Mouse (Mus musculus): ENCODE data around the gene Tubb5. TPM values are rescaled to one million over a fixed set of nuclear protein-coding genes. Genes with fewer than 3 reads are reported as not detected.
A peak's percentile ranks its signal among the peaks of the same experiment; 100 is the strongest.

Gene Tubb5
- total RNA-seq, 2 experiments from 2014 or later: 417 to 433 TPM

DNA sequence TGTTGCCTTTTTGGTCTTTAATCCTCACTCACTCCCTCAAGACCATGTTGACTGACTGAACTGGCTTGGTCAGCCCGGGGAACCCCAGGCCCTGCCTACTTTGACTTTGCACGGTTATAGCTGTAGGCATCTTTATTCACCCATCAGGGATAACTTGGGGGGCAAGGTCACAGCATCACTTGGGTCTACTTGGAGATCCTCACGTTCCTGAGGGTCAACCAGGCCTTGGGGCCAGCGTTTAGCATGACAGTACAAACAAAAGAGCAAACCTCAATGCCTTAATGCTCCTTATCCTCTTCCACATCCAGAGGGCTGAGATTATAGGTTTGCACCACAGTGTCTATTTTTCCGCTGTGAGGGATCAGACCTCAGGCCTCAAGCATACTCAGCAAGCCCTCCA, 25.8 kb downstream of the Tubb5 start:
- Histone ChIP-seq H3K27ac (peak overlapping the region; percentile 70; the same call in 1 of the 2 replicates), H3K4me3 (no peak overlapping the region)
- intact Hi-C loops (cut with DNase I): no loop called here
- TF ChIP-seq CTCF (IDR thresholded peaks at IDR 0.05): no peak
- DNase-seq (ENCODE audit: extremely low spot score in 1 of 2, low spot score in 2 of 2): no peak

DNA sequence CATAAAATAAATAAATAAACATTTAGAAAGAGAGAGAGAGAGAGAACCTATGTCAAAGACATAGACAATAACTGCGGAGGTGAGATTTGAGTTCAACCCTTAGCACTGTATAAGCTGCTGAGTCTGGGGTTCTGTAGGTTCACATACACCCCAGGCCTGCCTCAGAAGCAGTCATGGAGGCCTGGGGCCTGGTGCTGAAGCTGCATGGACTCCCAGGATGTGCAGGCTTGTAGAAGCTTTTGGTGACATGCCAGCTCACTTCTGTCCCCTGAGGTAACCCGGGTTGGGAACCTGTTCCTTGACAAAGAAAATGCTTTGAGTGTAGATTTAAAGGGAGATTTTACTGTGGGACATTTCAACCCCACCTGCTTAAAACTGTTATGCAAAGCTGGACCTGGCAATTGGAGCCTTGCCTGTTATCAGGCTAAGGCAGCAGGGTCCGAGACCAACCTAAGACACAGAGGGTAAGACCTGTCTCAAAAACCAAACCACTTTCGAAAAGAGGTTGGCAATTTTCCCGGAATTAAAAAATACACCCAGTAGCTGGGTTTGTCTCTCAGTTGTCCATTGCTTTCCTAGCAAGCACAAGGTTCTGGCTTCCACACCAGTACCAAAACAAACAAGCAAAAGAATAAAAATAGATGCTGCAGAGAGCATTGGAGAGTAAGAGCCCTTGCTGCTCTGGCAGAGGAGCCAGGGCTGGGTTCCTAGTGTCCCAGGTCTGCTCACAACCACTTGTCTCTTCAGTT, 27.0 kb downstream of the Tubb5 start:
- intact Hi-C loops (cut with DNase I): no loop called here
- H3K27ac ChIP-seq: no peak overlapping the region; the same call in 1 of the 2 replicates
- H3K4me3 ChIP-seq: no peak overlapping the region
- no peak for DNase-seq (ENCODE audit: extremely low spot score in 1 of 2, low spot score in 2 of 2)
- no peak for TF ChIP-seq CTCF (IDR thresholded peaks at IDR 0.05)

DNA sequence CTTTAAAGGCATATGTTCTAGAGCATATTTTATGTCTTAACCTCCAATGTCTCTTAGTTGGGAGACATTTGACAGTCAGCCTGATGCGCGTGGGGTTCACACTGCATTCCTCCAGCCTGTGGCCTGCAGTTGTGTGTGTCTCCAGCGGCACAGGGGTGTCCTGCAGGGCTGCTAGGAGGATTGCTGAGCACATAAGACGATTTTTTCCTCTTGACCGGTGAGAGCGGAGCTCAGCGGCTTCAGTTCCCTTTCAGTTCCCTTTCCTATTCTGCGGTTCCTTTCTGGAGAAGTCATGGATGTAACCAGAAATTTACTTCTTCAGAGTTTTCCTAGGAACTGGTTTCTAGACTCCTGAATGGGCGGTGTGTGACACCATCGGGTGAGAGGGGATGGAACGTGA, 28.7 kb downstream of the Tubb5 start:
- H3K4me3 ChIP-seq: no peak overlapping the region
- DNase-seq (ENCODE audit: extremely low spot score in 1 of 2, low spot score in 2 of 2): no peak
- no peak for TF ChIP-seq CTCF (IDR thresholded peaks at IDR 0.05)
- intact Hi-C loops (cut with DNase I): no loop called here
- no peak overlapping the region for H3K27ac ChIP-seq

DNA sequence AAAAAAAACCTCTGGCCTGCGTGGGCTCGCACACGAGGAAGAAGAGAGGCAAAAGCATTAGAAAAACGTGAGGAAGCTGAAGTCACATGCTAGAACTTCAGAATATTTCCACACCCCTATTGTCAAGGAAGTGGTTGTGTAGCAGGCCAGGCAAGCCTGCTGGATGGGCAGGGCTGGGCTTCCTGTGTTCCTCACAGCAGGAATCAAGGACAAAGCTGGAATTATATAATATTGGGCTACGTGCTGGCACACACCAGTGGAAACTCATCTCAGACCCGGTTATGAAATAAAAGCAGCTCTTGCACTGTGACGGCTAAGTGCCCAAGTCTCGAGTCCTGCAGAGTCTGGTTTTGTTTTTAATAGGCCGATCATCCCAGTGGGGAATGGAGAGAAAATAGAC, 30.0 kb downstream of the Tubb5 start:
- TF ChIP-seq CTCF (IDR thresholded peaks at IDR 0.05): no peak
- no peak for DNase-seq (ENCODE audit: extremely low spot score in 1 of 2, low spot score in 2 of 2)
- Histone ChIP-seq H3K4me3 (no peak overlapping the region), H3K27ac (peak overlapping the region; percentile 4; the same call in 1 of the 2 replicates)
- intact Hi-C loops (cut with DNase I): no loop called here

DNA sequence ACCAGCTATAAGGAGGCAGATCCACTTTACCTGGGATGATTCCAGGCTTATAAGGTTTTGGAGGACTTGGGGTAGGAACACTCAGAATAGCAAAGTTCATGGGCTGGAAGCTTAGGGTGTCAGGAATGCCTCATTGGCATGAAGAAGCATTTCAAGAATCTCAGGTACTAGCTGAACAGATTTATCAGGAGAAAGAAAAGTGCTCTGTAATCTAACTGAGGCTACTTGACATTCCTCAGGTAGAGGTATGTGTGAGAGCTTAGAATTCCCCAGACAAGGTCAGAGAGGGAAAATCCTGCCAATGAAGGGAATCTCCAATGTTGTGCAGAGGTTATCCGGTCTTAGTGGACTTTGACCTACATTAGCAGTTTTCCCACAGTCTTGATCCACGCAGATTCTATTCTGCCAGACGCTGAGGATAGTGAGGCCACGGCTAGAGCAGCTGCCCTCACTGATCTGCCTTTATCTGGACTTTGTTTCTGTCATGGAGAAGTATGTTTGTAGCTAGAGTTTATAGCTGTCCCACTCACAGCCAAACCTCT, 34.2 kb downstream of the Tubb5 start:
- no peak for DNase-seq (ENCODE audit: extremely low spot score in 1 of 2, low spot score in 2 of 2)
- intact Hi-C loops (cut with DNase I): no loop called here
- no peak for TF ChIP-seq CTCF (IDR thresholded peaks at IDR 0.05)
- no peak overlapping the region for H3K27ac ChIP-seq
- no peak overlapping the region for H3K4me3 ChIP-seq

DNA sequence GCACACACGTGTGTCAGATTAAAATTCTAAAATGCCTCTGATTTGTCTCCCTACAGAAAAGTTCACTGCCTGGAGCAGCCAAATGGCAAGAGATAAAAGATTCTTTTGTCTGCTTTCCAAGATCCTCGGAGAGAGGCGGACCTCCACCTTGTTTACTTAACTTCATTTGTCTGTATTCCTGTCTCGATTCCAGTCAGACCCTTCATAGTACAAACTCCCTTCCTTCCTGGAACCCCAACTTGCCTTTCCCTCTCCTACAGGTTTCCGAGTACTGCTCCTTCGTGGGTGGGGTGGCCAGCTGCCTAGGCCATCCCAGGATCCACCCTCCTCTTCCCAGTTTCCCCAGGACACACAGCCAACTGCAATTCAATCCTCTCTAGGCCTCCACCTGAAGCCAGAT, 35.1 kb downstream of the Tubb5 start:
- no peak for DNase-seq (ENCODE audit: extremely low spot score in 1 of 2, low spot score in 2 of 2)
- no peak overlapping the region for H3K27ac ChIP-seq
- TF ChIP-seq CTCF (IDR thresholded peaks at IDR 0.05): no peak
- intact Hi-C loops (cut with DNase I): no loop called here
- H3K4me3 ChIP-seq: no peak overlapping the region

DNA sequence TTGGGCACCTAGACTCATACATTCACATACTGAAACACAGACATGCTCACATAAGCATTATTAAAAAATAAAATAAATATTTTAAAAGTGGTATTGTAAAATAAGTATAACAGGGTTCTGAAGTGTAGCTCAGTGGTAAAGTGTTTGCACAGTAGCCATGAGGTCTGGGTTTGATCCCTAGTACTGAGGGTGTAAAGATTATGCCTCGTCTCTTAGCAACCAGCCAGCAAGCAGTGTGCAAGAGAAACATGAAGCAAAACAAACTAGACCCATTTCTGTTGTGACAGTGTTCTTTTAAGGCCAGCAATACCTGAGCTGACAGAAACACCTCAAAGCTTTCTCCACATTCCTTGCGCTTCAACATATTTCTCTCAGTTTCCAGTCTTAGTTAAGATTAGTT, 37.2 kb downstream of the Tubb5 start:
- Histone ChIP-seq H3K27ac (no peak overlapping the region), H3K4me3 (no peak overlapping the region)
- no peak for TF ChIP-seq CTCF (IDR thresholded peaks at IDR 0.05)
- no peak for DNase-seq (ENCODE audit: extremely low spot score in 1 of 2, low spot score in 2 of 2)
- intact Hi-C loops (cut with DNase I): no loop called here

DNA sequence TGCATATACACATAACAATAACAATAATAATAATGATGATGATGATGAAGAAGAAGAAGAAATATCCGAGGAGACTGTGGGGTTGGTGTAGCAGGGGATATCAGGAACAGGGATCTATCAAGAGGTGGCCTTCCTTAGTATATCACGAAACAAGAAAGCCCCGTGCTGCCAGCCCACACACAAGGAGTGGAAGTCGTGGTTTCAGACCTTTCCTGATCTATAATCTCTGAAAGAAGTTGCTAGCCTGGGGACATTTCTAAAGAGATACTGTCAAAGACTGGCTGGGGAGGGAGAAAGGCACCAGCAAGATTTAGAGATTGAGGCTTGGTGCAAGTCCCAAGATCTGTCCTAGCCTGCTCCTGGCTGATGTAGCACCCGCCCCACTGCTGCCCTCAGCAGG, 41.3 kb downstream of the Tubb5 start:
- intact Hi-C loops (cut with DNase I): no loop called here
- no peak for TF ChIP-seq CTCF (IDR thresholded peaks at IDR 0.05)
- Histone ChIP-seq H3K27ac (no peak overlapping the region), H3K4me3 (no peak overlapping the region)
- DNase-seq (ENCODE audit: extremely low spot score in 1 of 2, low spot score in 2 of 2): no peak

DNA sequence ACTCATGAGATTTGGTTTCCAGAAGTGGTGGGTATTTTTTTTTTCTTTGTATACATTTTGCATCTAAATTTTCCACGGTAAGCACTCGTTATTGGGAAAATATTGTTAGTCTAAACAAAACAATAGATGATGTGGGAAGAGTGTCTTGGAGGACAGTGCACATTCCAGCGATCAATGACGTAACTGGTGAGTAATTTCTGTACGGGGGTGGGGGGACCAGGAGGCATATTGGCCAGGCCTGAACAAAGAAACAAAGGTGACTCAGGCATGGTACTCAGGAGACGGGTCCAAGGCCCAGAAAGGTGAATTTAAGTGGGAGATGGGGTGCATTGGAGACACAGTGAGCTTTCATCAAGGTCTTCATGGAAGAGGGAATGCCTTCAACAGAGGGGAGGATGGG, 42.5 kb downstream of the Tubb5 start:
- no peak overlapping the region for H3K27ac ChIP-seq
- no peak overlapping the region for H3K4me3 ChIP-seq
- intact Hi-C loops (cut with DNase I): no loop called here
- no peak for TF ChIP-seq CTCF (IDR thresholded peaks at IDR 0.05)
- no peak for DNase-seq (ENCODE audit: extremely low spot score in 1 of 2, low spot score in 2 of 2)

DNA sequence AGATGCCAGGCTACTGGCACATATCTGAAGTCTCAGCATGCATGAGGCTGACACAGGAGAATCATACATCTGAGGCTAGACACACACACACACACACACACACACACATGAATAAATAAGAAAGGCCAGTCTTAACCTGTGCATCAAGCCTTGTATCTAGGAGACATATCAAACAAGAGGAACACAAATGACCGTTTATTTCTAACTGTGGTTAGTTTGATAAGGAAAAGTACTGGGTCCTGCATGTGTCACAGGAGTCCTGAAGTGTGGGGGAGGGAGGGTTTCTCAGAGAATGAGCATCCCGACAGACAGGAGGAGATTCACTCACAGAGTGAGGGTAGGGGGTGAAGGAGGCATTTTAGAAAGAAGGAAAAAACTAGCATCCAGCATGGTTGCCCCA, 43.0 kb downstream of the Tubb5 start:
- Histone ChIP-seq H3K27ac (no peak overlapping the region), H3K4me3 (no peak overlapping the region)
- no peak for DNase-seq (ENCODE audit: extremely low spot score in 1 of 2, low spot score in 2 of 2)
- TF ChIP-seq CTCF (IDR thresholded peaks at IDR 0.05): no peak
- intact Hi-C loops (cut with DNase I): no loop called here

DNA sequence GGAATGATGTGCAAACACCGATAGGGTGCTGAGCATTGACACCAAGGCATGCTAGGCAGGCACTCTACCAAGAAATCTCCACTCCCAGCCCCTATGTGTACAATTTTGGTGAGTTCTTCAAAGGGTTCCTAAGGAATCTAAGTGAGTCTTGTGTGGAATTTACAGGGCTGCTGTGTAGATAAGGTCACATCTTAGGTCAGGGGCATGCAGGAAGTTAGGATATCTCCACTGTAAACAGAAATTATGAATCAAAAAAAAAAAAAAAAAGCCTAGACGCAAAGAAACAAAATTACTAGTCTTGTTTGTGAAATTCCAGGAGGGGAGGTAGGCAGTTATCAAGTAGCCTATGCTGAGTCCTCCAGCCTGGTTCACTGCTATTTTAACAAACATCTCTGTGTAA, 45.3 kb downstream of the Tubb5 start:
- no peak for DNase-seq (ENCODE audit: extremely low spot score in 1 of 2, low spot score in 2 of 2)
- intact Hi-C loops (cut with DNase I): no loop called here

DNA sequence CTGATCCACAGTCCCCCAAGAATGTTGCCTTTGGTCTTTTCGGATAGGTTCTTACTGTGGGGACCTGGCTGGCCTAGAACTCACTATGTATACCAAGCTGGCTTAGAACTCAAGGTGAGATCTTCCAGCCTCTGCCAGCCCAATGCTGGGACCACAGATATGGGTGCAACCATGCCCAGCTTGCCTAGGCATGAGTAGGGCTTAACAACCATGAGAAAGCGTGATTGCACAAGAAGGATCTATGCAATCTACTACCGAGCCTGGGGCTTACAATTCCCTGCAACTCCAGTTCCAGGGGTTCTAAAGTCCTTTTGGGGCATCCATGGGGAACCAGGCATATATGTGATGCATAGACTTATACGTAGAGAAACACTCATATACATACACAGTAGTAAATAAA, 47.2 kb downstream of the Tubb5 start:
- no peak for TF ChIP-seq CTCF (IDR thresholded peaks at IDR 0.05)
- Histone ChIP-seq H3K4me3 (no peak overlapping the region), H3K27ac (no peak overlapping the region)
- no peak for DNase-seq (ENCODE audit: extremely low spot score in 1 of 2, low spot score in 2 of 2)
- intact Hi-C loops (cut with DNase I): no loop called here

More for the DNA sequence above, 45.3 kb downstream of the Tubb5 start:
- Histone ChIP-seq H3K27ac (no peak overlapping the region), H3K4me3 (no peak overlapping the region)
- no peak for TF ChIP-seq CTCF (IDR thresholded peaks at IDR 0.05)

DNA sequence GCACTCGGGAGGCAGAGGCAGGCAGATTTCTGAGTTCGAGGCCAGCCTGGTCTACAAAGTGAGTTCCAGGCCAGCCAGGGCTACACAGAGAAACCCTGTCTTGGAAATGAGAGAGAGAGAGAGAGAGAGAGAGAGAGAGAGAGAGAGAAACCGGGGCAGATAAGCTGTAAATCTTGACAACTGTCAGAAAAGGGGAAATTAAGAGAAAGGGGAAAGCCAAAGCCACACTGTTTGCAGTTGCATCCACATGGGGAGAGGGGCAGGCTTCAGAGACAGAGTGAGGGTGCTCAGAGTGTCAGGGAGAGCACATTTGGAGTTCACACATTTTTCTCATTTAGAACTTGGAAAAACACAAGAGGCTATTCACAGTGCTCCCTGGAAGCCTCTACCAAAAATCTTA, 50.1 kb downstream of the Tubb5 start:
- intact Hi-C loops (cut with DNase I): no loop called here
- Histone ChIP-seq H3K27ac (no peak overlapping the region), H3K4me3 (no peak overlapping the region)
- no peak for TF ChIP-seq CTCF (IDR thresholded peaks at IDR 0.05)
- no peak for DNase-seq (ENCODE audit: extremely low spot score in 1 of 2, low spot score in 2 of 2)

All from left cerebral cortex, adult 2 months (tissue).